Mouse (Mus musculus) stomach, postnatal 0 days (tissue): Measurements from ENCODE around the gene AI661453.

Experiments
- CTCF ChIP-seq: IDR thresholded peaks from 2 replicates; pipeline ENCODE4 v1.5.1; 2016; ENCODE audit warnings: antibody characterized with exemption, low read depth, mild to moderate bottlenecking, moderate library complexity
- EP300 ChIP-seq: optimal IDR thresholded peaks from 2 replicates; pipeline ENCODE3; 2016; ENCODE audit warnings: antibody characterized with exemption

GRCm38 (mm10) chr17:47467659-47468058, 31.2 kb downstream of the AI661453 start:
- TF ChIP-seq CTCF = no peak
- TF ChIP-seq EP300 = no peak
